Mouse (Mus musculus) lung, embryonic 14.5 days (tissue): ENCODE results near the gene Icam4. TPM values are rescaled to one million over a fixed set of nuclear protein-coding genes. Genes with fewer than 3 reads are reported as not detected.
A peak's percentile ranks its signal among the peaks of the same experiment; 100 is the strongest.

Experiments used
- ATAC-seq: fragments of 200-750 bp; cut with Nextera tagmentation; 2 replicates; pipeline ENCODE4 v1.8.0; 2017; ENCODE audit warnings: mild to moderate bottlenecking, moderate TSS enrichment, moderate library complexity; ENCODE audit not compliant: insufficient read depth
- DNase-seq: peaks from one replicate; pipeline ENCODE4 v3.0.0-alpha.2; 2015
- H3K27ac ChIP-seq: fragments of 300-500 bp; sonication (generic); 2 replicates; pipeline ENCODE4 v1.5.1; 2014; ENCODE audit warnings: low read depth, mild to moderate bottlenecking, moderate library complexity
- H3K27me3 ChIP-seq: fragments of 300-500 bp; sonication (generic); 2 replicates; pipeline ENCODE4 v1.6.1; 2014; ENCODE audit warnings: low read length, control low read depth; ENCODE audit not compliant: insufficient read depth
- H3K36me3 ChIP-seq: fragments of 300-500 bp; sonication (generic); 2 replicates; pipeline ENCODE4 v1.6.1; 2014; ENCODE audit warnings: control low read depth; ENCODE audit not compliant: insufficient read depth
- H3K4me1 ChIP-seq: fragments of 300-500 bp; sonication (generic); 2 replicates; pipeline ENCODE4 v1.6.1; 2014; ENCODE audit warnings: antibody characterized with exemption, control low read depth; ENCODE audit not compliant: insufficient read depth
- H3K4me2 ChIP-seq: fragments of 300-500 bp; sonication (generic); 2 replicates; pipeline ENCODE4 v1.6.1; 2014; ENCODE audit warnings: mild to moderate bottlenecking
- H3K4me3 ChIP-seq: fragments of 300-500 bp; sonication (generic); 2 replicates; pipeline ENCODE4 v1.5.1; 2014; ENCODE audit warnings: low read depth, low read length
- H3K9ac ChIP-seq: fragments of 300-500 bp; sonication (generic); 2 replicates; pipeline ENCODE4 v1.6.1; 2014
- H3K9me3 ChIP-seq: fragments of 300-500 bp; sonication (generic); 2 replicates; pipeline ENCODE4 v1.6.1; 2016; ENCODE audit warnings: low read depth, low read length, control low read depth
- CTCF ChIP-seq: IDR thresholded peaks from 2 replicates; pipeline ENCODE4 v1.5.1; 2016; ENCODE audit warnings: antibody characterized with exemption, low read depth
- WGBS: fragments of 180-500 bp; shearing (Covaris S2); extraction: QIAGEN DNeasy Blood & Tissue Kit; methylation state at CpG from one replicate; pipeline ENCODE4 v1.1.7; 2014; 5-methylcytosine and 5-hydroxymethylcytosine counted together
- polyA plus RNA-seq: library from polyadenylated mRNA; unstranded; fragments of >200 nt; fragmentation: Nextera tagmentation; extraction: Ambion mirVana; gene quantifications from 2 replicates; pipeline ENCODE4 v1.2.1, GENCODE M21; 2014

Gene Icam4
- polyA plus RNA-seq, 1 experiment from 2014 or later = 1.5 TPM

DNA sequence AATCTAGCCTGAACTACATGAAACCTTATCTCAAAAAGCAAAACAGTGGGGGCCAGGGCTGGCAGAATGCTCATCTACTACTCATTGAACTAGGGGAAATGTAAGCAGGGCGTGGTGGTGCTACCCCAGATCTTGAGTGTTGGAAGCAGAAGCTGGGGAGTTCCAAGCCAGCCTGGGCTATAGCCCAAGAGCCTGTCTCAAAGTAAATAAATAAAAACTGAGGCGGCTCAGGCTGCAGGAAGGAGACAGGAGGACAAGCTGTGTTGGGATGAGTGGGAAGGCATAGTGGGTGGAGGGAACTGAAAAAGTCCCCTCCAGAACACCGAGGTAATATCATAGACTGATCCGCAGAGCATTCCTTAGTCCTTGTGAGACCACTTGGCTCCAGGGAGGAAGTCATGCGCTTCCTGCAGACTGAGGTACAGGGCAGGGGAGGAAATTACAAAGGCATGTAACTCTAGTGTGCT is 17.3 kb upstream of the Icam4 start:
- peak overlapping the region; percentile 61 for H3K27ac ChIP-seq
- ATAC-seq = peak; percentile 57

DNA sequence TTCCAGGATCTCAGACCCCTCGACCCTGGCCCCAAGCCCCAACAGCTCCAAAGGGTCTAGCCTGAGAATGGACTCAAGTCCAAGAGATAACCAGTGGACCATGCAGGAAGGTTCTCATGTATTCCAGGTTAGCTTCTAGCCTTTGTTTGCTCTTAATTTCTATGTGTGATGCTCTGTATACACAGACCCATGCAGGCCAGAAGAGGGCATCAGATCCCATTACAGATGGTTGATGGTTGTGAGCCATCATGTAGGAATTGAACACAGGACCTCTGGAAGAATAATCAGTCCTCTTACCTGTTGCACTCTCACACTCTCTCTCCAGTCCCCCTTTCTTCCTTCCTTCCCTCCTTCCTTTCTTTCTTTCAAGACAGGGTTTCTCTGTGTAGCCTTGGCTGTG is 16.8 kb upstream of the Icam4 start:
- H3K27ac ChIP-seq = peak overlapping the region; percentile 59
- H3K4me3 ChIP-seq = no peak overlapping the region
- H3K4me2 ChIP-seq = 0 out of 2 replicates have a peak overlapping the region, but pooled peaks have one; percentile 4
- H3K27me3 ChIP-seq = peaks cover 26% of the 10 kb centered on the region
- WGBS = 29% methylated on average over 1 of the region's 1 CpGs
- peaks cover 19% of the 10 kb centered on the region for H3K36me3 ChIP-seq
- H3K4me1 ChIP-seq = peaks cover 3% of the 10 kb centered on the region; the same call in 1 of the 2 replicates
- peak; percentile 32 for TF ChIP-seq CTCF
- H3K9ac ChIP-seq = no peak overlapping the region
- ATAC-seq (no peak), DNase-seq (no peak)
- H3K9me3 ChIP-seq = no peaks in the 10 kb centered on the region

More for the DNA sequence above, 17.3 kb upstream of the Icam4 start:
- TF ChIP-seq CTCF = no peak
- Histone ChIP-seq H3K27me3 (peaks cover 21% of the 10 kb centered on the region), H3K4me3 (no peak overlapping the region), H3K36me3 (peaks cover 24% of the 10 kb centered on the region), H3K4me2 (0 out of 2 replicates have a peak overlapping the region, but pooled peaks have one; percentile 4), H3K9ac (no peak overlapping the region), H3K4me1 (no peaks in the 10 kb centered on the region; the same call in 1 of the 2 replicates), H3K9me3 (no peaks in the 10 kb centered on the region)
- peak; percentile 70 for DNase-seq
- 33% methylated on average over 5 of the region's 5 CpGs for WGBS

DNA sequence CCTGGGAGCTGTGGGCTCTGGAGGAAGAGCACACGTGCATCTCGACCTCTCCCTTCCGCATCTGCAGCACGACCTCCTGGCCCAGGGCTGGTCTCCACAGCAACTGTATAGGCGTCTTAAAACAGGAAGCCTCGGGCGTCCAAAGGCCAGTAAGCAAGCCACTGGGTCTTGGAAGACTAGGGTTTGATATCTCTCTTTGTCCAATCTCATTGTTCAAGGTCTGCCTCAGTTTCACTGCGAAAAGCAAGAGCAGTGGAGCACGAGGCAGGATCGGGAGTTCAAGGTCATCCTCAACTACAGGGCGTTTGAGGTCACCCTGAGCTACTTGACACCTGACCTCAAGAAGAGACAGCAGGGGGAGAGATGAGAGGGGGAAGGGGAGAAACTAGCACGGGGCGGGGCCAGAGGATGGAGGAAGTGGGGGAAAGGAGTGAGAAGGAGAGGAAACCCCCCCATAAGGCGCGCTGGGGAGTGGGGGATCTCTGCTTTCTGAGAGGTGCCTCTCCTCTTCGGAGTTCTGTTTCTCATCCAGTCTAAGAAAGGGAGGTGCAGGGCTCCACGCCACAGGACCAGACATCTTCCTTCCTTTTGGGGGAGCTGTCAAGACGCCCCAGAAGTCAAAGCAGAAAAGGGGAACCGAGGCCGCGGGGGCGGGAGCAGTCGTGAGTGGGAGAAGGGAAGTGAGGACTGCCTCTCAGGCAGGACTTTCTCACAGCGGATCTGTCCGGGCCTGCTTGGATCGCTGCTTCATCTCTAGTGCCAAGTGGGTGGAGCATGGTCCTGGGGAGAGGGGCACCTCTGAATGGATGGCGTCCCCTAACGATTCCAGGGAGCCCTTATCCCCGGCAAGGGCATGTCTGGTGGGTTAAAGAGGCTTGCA is 14.2 kb upstream of the Icam4 start:
- H3K9me3 ChIP-seq = no peaks in the 10 kb centered on the region
- peak; percentile 35; the same call in 1 of the 2 replicates for ATAC-seq
- H3K36me3 ChIP-seq = no peaks in the 10 kb centered on the region
- peaks cover 3% of the 10 kb centered on the region; the same call in 1 of the 2 replicates for H3K4me1 ChIP-seq
- WGBS = 3% methylated on average over 29 of the region's 29 CpGs
- peak overlapping the region; percentile 42; the same call in 1 of the 2 replicates for H3K9ac ChIP-seq
- H3K4me3 ChIP-seq = peak overlapping the region; percentile 42
- peaks cover 35% of the 10 kb centered on the region for H3K27me3 ChIP-seq
- no peak for TF ChIP-seq CTCF
- DNase-seq = peak; percentile 62
- H3K27ac ChIP-seq = peak overlapping the region; percentile 36
- peak overlapping the region; percentile 72 for H3K4me2 ChIP-seq

DNA sequence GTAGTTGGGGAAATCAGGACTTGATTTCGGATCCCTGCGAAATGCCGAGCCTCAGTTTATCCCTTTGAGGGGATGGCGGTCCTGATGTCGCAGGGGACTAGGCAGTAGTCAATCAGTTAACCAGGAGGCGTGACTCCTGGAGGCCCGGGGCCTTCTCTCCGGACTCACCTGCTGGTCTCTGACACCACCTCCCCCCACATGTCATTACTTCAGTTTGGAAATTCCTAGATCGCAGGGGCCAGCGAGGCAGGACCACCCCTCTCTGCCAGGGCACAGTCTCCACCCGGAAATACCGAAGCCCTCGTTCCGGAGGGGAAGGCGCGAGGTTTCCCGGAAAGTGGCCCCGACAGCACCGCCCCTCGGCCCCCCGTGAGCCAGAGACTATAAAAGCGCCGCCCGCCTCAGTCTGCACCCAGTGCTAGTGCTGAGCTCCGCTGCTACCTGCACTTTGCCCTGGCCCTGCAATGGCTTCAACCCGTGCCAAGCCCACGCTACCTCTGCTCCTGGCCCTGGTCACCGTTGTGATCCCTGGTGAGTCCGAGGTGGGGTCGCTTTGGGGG is 13.5 kb upstream of the Icam4 start, which contains the start of gene Icam1:
TSS of gene Icam1 (plus strand) at position 415 of the 560 bp plus-strand sequence.
- H3K4me1 ChIP-seq = peaks cover 3% of the 10 kb centered on the region; the same call in 1 of the 2 replicates
- peak within 1 kb of the TSS; percentile 42 for H3K4me3 ChIP-seq
- DNase-seq = peak; percentile 69
- no peaks in the 10 kb centered on the region for H3K9me3 ChIP-seq
- H3K36me3 ChIP-seq = 0 out of 2 replicates have a peak, but pooled peaks cover 4% of the 10 kb centered on the region
- TF ChIP-seq CTCF = no peak
- WGBS = under 1% methylated on average over 30 of the region's 30 CpGs
- peak; percentile 48 for ATAC-seq
- peak within 1 kb of the TSS; percentile 36 for H3K27ac ChIP-seq
- H3K9ac ChIP-seq = peak within 1 kb of the TSS; percentile 42
- H3K27me3 ChIP-seq = peaks cover 35% of the 10 kb centered on the region
- peak within 1 kb of the TSS; percentile 72 for H3K4me2 ChIP-seq

DNA sequence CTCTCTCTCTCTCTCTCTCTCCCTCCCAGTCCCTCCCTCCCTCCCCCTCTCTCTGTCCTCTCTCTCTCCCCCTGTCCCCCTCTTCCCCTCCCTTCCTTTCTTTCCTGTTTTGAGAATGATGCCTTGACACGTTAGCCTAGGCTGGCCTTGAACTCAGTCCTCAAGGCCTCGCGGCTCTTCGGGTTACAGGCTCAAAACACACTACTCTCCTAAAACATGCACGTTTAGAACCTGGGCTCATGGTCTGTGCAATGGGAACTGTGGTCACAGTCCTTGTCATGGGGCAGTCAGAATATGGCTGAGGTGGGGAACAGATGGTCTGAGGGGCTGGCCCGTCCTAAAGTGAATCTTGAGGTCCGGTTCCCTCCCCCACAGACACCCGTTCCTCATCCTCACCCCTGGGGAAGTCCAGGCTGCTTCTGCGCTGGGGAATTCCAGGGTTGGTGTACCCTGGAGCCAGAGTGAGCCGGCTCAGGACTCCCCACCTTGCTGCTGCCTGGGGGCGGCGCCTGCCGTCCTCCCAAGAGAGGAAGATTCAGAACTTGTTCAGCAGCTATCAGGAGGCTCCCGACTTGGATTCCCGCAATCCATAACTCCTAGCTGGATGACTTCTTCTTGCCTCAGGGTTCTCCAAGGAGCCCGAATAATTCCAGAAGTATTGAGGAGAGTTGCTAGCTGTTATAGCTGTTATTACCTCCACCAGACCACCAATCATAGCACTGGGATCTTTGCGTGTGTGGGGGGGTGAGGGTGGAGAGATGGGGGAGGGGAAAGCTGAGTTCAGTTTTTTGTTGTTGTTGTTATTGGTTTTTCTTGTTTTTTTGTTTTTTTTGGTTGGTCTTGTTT is 12.6 kb upstream of the Icam4 start:
- TF ChIP-seq CTCF = no peak
- Histone ChIP-seq H3K4me3 (peak overlapping the region; percentile 42), H3K4me2 (peak overlapping the region; percentile 72), H3K9me3 (no peaks in the 10 kb centered on the region), H3K9ac (peak overlapping the region; percentile 42; the same call in 1 of the 2 replicates), H3K27ac (no peak overlapping the region), H3K36me3 (0 out of 2 replicates have a peak, but pooled peaks cover 4% of the 10 kb centered on the region), H3K27me3 (peaks cover 35% of the 10 kb centered on the region), H3K4me1 (peaks cover 3% of the 10 kb centered on the region; the same call in 1 of the 2 replicates)
- ATAC-seq (no peak), DNase-seq (no peak)
- WGBS = 5% methylated on average over 17 of the region's 17 CpGs

DNA sequence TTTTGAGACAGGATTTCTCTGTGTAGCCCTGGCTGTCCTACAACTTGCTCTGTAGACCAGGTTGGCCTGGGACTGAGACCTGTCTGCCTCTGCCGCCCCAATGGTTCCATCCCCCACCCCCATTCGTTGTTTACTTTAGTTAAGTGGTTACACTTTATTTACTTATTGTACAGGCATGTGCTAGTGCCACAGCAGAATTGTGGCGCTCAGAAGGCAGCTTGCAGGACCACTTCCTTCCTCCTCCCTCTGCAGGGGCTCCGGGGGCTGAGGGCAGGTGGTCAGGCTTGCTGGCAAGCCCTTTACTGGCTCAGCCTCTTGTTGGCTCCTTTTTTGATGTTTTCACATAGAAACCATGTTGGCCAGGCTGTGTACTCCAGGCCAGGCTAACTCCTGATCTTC is 12.0 kb upstream of the Icam4 start:
- H3K9ac ChIP-seq = no peak overlapping the region

More for the DNA sequence above, 12.0 kb upstream of the Icam4 start:
- Histone ChIP-seq H3K9me3 (no peaks in the 10 kb centered on the region), H3K4me2 (peak overlapping the region; percentile 72), H3K36me3 (0 out of 2 replicates have a peak, but pooled peaks cover 4% of the 10 kb centered on the region), H3K27me3 (peaks cover 35% of the 10 kb centered on the region), H3K27ac (no peak overlapping the region), H3K4me1 (peaks cover 3% of the 10 kb centered on the region; the same call in 1 of the 2 replicates), H3K4me3 (peak overlapping the region; percentile 42)
- TF ChIP-seq CTCF = no peak
- 27% methylated on average over 4 of the region's 4 CpGs for WGBS
- ATAC-seq = no peak
- DNase-seq = no peak
